Comparison of ENCODE assay signal across 10 mouse cellular contexts in the genomic region with DNA sequence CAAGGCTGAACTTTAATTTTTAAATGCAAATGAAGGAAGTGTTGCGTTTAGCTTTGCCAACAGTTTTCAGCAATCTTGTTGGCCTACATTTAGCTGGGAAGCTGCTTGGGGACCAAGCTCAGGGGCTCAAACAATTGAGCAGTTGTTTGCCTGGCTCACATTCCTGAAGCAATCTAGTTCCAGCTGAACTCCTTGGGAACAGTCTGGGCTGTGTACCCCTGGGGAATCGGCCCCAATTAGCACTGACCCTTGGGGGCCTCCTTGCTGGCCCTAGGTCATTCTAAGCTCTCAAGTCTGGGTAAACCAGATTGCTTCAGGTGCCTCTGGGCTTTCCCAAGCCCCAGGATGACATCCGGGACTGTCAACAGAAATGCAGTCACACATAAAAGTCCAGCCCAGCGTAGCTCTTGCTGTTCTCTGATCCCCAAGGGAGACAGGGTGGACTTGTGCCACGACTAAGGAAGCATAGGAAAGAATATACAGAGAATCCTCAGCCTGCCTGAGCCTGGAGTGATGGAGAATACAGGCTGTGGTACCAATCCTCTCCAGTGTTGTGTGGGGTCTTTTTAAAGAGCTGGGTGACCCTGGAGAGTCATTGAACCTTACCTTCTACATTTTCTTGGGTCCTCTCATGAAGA.
DNase-seq lines count a peak whose midpoint lies in the region; ATAC-seq and TF ChIP-seq lines count a peak whose summit lies in the region.
"Had no signal": no experiment of that assay in that cellular context is flagged by ENCODE, and none has a peak within 500 bp of the region (broad histone marks: within the 10 kb centered on the region; RNA-seq: fewer than 3 reads in every experiment).

No protein-coding gene starts in this region.

- H3K4me2 ChIP-seq in forebrain, postnatal 0 days (ENCODE audit: low read depth) = no peak overlapping the region

- TF ChIP-seq POLR2A in olfactory bulb, adult 2 months (IDR thresholded peaks at IDR 0.05; ENCODE audit: insufficient read depth, low read depth, low read length) = no peak
- TF ChIP-seq POLR2A in thymus, adult 2 months (IDR thresholded peaks at IDR 0.05; ENCODE audit: control insufficient read depth, extremely low read depth, insufficient read depth, low read length, poor library complexity) = no peak

- ATAC-seq in forebrain, postnatal 0 days = peak; percentile 56
- ATAC-seq: Patski had no signal

- no peak for TF ChIP-seq CTCF in forebrain, postnatal 0 days (IDR thresholded peaks at IDR 0.05; ENCODE audit: low read depth)
- no peak for TF ChIP-seq CTCF in olfactory bulb, adult 2 months (IDR thresholded peaks at IDR 0.05; ENCODE audit: insufficient read depth, low read depth, low read length)
- TF ChIP-seq CTCF in thymus, adult 2 months (IDR thresholded peaks at IDR 0.05; ENCODE audit: borderline replicate concordance, control insufficient read depth, extremely low read depth, insufficient read depth, low read length, poor library complexity) = no peak

- no peak overlapping the region for H3K9ac ChIP-seq in forebrain, postnatal 0 days
- H3K9ac ChIP-seq: liver, embryonic 14.5 days had no signal

- whole genome bisulfite sequencing in forebrain, postnatal 0 days = 11% methylated on average over 5 of the region's 5 CpGs
- 58% methylated on average over 5 of the region's 5 CpGs for WGBS in olfactory bulb, adult 2 months
- 78% methylated on average over 5 of the region's 5 CpGs for WGBS in thymus, adult 2 months

- H3K27me3 ChIP-seq in forebrain, postnatal 0 days (ENCODE audit: insufficient read depth, low read length) = no peaks in the 10 kb centered on the region
- H3K27me3 ChIP-seq in thymus, adult 2 months (ENCODE audit: control insufficient read depth, insufficient read depth, low read length) = no peaks in the 10 kb centered on the region
- H3K27me3 ChIP-seq: Patski had no signal

- no peak overlapping the region for H3K4me3 ChIP-seq in forebrain, postnatal 0 days (ENCODE audit: low read depth, low read length)
- no peak overlapping the region for H3K4me3 ChIP-seq in olfactory bulb, adult 2 months (ENCODE audit: insufficient read depth, low read depth, low read length)
- H3K4me3 ChIP-seq in thymus, adult 2 months (ENCODE audit: control insufficient read depth, insufficient read depth, low read length) = no peak overlapping the region

- H3K27ac ChIP-seq in forebrain, postnatal 0 days (ENCODE audit: low read depth, low read length) = peak overlapping the region; percentile 50
- 0 out of 2 replicates have a peak overlapping the region, but pooled peaks have one; percentile 67 for H3K27ac ChIP-seq in olfactory bulb, adult 2 months (ENCODE audit: insufficient read depth, low read depth, low read length)
- no peak overlapping the region for H3K27ac ChIP-seq in thymus, adult 2 months (ENCODE audit: control insufficient read depth, insufficient read depth, low read length)
- H3K27ac ChIP-seq: liver, embryonic 14.5 days had no signal

- peak; percentile 28 for DNase-seq in left cerebral cortex, adult 11 months (ENCODE audit: low spot score)
- no peak for DNase-seq in left cerebral cortex, adult 8-10 months (ENCODE audit: low spot score in 2 of 2)
- DNase-seq in forebrain, postnatal 0 days = peak; percentile 61
- peak; percentile 39 to 56 for DNase-seq in layer of hippocampus, adult 8-10 months (ENCODE audit: low spot score in 2 of 2)
- DNase-seq in kidney, postnatal 14 days = no peak
- no peak for DNase-seq in spleen, postnatal 36 days (ENCODE audit: low spot score in 2 of 2)
- DNase-seq in thymus, adult 2 months = no peak

- H3K36me3 ChIP-seq in forebrain, postnatal 0 days (ENCODE audit: insufficient read depth) = no peaks in the 10 kb centered on the region
- no peaks in the 10 kb centered on the region for H3K36me3 ChIP-seq in thymus, adult 2 months (ENCODE audit: control insufficient read depth, insufficient read depth, low read length)

- H3K4me1 ChIP-seq in forebrain, postnatal 0 days (ENCODE audit: insufficient read depth) = peaks cover 6% of the 10 kb centered on the region; the same call in 1 of the 2 replicates
- peaks cover 8% of the 10 kb centered on the region; the same call in 1 of the 2 replicates for H3K4me1 ChIP-seq in olfactory bulb, adult 2 months (ENCODE audit: control insufficient read depth, insufficient read depth, low read length)
- H3K4me1 ChIP-seq in thymus, adult 2 months (replicated peaks; ENCODE audit: control insufficient read depth, insufficient read depth, low read length) = no peaks in the 10 kb centered on the region

- no peaks in the 10 kb centered on the region for H3K9me3 ChIP-seq in forebrain, postnatal 0 days (ENCODE audit: low read length)

Comparison
In these comparisons a context has a peak if more than half of its experiments do, and no peak if none do; other contexts are left out.
1. DNase-seq: peak in left cerebral cortex, adult 11 months (single experiment), forebrain, postnatal 0 days (single experiment) and layer of hippocampus, adult 8-10 months (2 of 2); none in left cerebral cortex, adult 8-10 months (0 of 2), kidney, postnatal 14 days (single experiment), spleen, postnatal 36 days (0 of 2) and thymus, adult 2 months (single experiment).